Mouse (Mus musculus): Measurements from ENCODE around the gene Rhox7a.
A peak's percentile ranks its signal among the peaks of the same experiment; 100 is the strongest.
"Not testable (repeated sequence)": the region's sequence is repeated elsewhere in the genome, so short reads cannot be mapped to it uniquely, and the experiment has no call there.

Rhox7a gene

GRCm38 (mm10) chrX:37831386-37831785, at the start of gene Rhox7a:
TSS of gene Rhox7a (plus strand) at chrX:37831686.
- not testable (repeated sequence) for DNase-seq (ENCODE audit: low spot score)

GRCm38 (mm10) chrX:37807286-37808080, 24.0 kb upstream of the Rhox7a start:
- DNase-seq (ENCODE audit: low spot score) = no peak

- no peak for DNase-seq (ENCODE audit: low spot score)
Observed at GRCm38 (mm10) chrX:37809396-37809795, 22.1 kb upstream of the Rhox7a start.

- DNase-seq (ENCODE audit: low spot score) = peak; percentile 38
Observed at GRCm38 (mm10) chrX:37811179-37811578, 20.3 kb upstream of the Rhox7a start.

- peak; percentile 7 for DNase-seq (ENCODE audit: low spot score)
Observed at GRCm38 (mm10) chrX:37815665-37816064, 15.8 kb upstream of the Rhox7a start.

GRCm38 (mm10) chrX:37826610-37827009, 4.9 kb upstream of the Rhox7a start, which contains the start of gene Rhox6:
TSS of gene Rhox6 (plus strand) at chrX:37826910.
- DNase-seq (ENCODE audit: low spot score) = not testable (repeated sequence)

GRCm38 (mm10) chrX:37871641-37872040, 40.2 kb downstream of the Rhox7a start:
- no peak for DNase-seq (ENCODE audit: low spot score)

- DNase-seq (ENCODE audit: low spot score) = no peak
Observed at GRCm38 (mm10) chrX:37878844-37879243, 47.4 kb downstream of the Rhox7a start, which contains the start of gene Rhox8. TSS of gene Rhox8 (minus strand) at chrX:37878944.

Data from embryo, embryonic 10 days (tissue).